Mouse (Mus musculus) adrenal gland, adult 18-20 months (tissue): ENCODE data around the gene Sfxn5. TPM values are rescaled to one million over a fixed set of nuclear protein-coding genes. Genes with fewer than 3 reads are reported as not detected.

ENCODE experiments used
- DNase-seq, 2 experiments: peaks; one replicate each; pipeline ENCODE4 v3.0.0; 2021 to 2022; ENCODE audit warnings: low spot score in 2 of 2
- total RNA-seq, 2 experiments: library from RNA; stranded (reverse); gene quantifications; 1 replicate in 1 of 2; 2 replicates in 1 of 2; pipeline ENCODE4 v1.2.3; 2021

Gene Sfxn5
- total RNA-seq, 2 experiments from 2014 or later: 20.0 to 35.9 TPM

DNA sequence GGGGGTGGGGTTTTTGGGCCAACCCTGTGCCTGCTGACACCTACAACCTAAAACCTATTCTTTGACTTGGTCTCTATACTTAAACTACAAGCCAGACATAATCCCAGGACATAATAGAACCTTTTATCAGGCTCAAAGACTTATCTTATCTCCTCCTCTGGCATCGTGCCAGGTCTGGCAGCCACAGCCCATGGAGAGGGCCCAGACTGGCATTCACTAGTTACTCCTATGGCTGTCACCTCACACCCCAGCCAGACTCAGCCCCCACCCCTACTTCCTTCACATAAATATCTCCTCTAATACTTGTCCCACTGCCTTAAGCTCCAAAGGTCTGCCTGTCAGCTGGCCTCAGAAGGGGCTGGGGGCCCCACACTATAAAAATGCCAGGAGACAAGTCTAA, 33.2 kb upstream of the Sfxn5 start:
- DNase-seq: no peak

DNA sequence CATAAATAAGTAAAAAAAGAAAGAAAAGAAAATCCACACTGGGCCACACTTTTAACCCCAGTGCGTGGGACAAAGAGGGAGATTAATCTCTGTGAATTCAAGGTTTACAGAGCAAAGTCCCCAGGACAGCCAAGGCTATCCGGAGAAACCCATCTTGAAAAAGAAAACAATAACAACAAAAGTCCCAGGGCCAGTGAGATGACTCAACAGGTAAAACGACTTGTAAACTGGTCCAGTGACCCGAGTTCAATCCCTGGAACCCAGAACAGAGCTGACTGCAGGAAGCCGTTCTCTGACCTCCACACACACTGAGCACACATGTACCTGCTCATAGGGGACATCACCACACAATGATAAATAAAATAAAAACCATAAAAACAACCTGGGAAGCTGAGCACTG, 31.2 kb upstream of the Sfxn5 start:
- DNase-seq: no peak

DNA sequence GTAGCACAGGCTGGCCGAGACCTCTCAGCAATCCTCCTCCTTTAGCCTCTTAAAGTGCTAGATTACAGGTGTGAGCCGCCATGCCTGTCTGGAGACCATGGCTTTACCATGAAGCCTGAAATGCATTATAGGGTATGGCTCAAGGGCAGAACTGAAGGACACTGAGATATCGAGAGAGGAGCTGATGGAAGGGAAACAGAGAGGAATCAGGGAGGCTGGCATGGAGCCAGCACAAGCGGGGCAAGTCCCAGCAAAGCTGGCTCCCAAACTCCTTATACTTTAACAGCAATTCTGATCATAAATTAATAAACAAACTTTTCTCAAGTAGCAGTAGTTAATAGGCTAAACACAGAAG, 30.7 kb upstream of the Sfxn5 start:
- no peak for DNase-seq

DNA sequence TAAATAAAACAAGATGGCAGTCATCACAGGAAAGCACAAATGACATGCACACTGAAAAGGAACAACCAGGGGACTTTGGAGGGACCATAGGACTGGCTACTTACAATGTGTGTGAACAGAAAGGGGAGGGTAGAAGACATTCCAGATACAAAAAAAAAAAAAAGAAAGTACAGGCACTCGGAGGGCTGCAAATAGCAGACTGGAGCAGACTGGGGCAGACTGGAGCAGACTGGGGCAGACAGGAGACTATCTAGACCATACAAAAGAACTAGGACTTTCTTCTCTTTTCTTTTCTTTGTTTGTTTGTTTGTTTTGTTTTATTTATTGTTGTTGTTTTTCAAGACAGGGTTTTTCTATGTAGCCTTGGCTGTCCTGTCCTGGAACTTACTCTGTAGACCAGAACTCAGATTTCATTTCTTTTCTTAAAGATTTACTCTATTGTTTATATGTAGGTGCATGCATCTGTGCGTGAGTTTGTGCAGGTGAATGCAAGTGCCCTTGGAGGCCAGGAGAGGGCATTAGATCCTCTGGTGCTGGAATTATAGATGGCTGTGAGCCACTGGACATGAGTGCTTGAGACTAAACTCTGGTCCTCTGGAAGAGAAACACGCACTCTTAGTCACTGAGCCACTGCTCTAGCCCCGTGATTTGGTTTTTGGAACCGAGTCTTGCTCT, 30.1 kb upstream of the Sfxn5 start:
- no peak for DNase-seq

DNA sequence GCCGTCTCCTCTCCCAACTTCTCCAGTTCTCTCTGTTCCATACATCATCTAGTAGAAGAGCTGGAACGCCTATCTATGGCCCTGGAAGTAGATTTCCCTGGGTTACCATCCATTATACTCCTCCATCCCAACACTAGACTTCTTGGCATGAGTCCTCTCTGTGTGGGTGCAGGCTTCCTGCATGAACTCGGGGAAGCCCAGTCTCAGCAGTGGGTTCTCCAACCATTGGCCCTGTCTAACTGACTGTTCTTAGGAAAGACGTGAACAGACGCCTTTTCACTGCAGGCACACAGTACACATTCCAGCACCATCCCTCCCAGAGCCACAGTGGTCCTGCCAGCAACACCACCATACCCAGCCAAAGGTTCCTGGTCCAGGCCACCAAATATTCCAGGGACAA, 29.4 kb upstream of the Sfxn5 start:
- DNase-seq: no peak

DNA sequence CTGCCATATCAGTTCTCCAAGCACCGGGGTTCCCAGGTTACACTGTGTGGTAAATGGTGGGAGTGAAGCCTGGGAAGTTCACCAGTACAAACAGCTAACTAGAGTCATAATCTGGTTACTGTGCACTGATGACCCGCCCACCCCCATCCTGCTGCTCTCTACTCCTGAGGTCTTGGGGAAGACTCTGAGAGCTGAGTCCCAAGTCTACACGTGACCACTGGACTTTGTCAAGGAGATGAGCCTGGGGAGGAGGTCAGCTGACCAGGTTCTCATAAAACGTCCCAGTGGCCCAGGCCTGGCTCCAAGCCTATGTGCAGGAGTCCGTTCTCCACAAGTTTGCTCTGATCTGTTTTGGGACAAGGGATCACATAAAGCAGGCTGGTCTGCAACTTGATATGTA, 27.1 kb upstream of the Sfxn5 start:
- no peak for DNase-seq

DNA sequence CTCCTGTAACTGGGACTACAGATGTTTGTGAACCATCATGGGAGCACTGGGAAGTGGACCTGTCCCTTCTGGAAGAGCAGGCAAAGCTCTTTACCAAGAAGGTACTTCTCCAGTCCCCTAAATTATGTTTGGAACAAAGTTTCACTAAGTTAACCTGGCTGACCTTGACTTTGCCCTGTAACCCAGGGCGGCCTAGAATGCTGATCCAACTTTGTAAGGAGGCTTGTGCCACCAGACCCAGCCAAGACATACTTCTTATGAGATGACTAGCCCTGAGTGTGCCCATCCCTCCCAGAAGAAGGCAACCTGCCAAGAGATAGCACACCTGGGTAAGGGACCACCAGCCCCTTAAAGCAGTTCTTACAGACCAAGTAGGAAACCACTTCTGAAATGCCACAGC, 25.7 kb upstream of the Sfxn5 start:
- no peak for DNase-seq

DNA sequence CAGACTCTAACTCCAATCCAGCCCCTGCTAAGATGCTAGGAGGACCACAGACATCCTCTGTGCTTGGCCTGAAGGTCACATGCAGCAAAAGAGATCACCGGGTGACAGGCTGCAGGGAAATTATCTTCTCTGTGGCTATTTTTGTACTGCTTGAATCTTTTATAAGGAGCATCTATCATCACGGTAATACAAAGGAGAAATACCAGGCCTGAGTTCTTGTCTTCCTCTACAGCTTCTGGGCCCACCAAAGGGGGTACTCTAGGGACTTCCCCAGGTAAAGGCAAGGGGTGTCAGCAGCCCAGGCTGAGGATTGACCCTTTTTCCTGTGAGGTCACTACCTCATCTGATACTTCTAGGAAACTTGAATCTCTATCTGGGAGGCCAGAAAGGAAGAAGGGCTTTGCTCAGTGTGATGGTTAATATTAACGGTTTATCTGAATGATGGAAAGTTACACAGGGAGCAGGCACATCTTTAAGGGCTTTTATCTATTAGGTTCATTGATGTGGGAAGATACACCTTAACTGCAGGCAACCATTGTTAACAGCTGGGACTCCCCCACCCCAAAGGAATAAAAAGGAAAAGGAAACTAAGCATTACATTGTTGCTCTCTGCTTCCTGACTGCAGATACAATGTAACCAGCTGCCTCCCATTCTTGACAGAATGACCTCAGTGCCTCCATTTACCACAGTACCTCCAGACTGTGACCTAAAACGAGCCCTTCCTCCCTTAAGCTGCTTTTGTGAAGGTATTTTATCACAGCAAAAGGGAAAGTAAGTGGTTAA, 23.7 kb upstream of the Sfxn5 start:
- no peak for DNase-seq

DNA sequence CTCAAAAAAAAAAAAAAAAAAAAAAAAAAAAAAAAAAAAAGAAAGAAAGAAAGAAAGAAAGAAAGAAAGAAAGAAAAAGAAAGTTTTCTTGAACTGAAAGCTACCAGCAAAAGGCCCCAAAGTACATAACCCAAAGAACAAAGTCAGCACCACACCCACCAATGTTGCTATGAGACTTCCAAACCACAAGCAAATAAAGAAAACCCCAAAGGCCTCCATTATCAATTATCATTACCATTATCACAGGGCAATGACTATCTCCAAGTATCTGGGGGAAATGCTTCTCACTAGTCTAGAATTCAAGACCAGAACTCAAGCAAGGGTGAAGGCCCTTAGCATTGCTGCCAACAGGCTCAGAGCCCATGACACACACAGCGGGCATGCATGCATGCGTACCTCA, 22.5 kb upstream of the Sfxn5 start:
- DNase-seq: no peak

DNA sequence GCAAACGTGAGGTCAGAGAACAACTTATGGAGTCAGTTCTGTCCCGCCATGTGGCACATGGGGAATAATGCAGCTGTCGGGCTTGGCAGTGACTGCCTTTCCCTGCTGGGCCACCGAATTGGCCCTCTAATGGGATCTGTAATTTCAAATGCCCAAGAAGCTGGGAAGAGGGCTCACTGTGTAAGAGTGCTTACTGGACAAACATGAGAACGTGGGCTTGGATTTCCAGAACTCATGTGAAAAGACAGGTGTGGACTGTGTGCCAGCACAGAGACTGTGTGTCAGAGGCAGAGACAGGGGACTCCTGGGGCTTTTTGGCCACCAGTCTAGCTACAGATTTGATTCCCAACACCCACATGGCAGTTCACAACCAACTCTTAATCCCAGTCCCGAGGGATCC, 21.5 kb upstream of the Sfxn5 start:
- DNase-seq: no peak

DNA sequence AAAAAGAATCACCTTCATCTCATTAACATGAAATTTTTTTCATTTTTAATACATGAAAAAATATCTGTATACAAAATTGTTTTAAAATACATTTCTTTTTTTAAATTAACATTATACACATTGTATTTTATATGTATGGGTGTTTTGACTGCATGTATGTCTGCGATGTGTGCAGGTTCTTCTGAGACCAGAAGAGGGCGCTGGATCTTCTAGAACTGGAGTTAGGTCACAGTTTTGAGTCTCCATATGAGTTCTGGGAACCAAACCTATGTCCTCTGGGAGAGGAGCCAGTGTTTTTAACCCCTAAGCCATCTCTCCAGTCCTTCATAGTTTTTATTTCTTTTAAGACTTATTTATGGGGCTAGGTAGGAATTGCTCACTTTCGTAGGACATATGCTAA, 20.5 kb upstream of the Sfxn5 start:
- no peak for DNase-seq

DNA sequence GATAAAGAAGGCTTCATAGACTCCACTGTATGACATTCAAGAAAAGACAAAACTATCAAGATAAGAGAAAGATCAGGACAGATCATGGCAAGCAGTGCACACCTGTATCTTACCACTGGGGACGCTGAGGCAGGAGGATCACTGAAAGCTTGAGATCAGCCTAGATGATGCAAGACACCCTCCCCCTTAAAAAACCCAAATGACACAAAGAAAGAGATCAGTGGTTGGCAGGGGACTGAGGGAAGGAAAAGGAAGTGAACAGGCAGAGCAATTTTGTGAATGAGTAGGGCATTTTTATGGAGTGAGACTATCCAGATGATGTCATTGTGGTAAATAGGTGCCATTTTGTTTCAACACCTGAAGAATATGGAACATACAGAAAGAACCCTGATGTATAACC, 16.9 kb upstream of the Sfxn5 start:
- no peak for DNase-seq

DNA sequence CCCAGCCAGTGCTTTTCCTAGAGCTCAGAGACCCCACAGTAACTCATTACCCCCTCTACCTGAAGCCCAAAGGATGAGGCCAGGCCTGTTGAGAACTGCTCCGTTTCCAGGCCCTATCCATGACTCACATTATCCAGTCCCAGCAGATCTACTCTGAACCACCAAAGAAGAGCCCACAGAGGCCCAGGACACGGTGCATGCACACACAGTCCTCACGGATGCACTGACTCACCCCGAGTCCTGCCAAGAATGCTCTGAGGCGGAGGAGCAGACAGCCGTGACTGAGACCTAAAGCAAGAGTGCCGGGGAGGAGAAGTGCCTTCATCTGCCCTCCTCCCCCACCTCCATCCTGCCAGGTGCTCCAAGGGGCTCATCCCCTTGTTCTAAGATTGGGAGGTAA, 16.0 kb upstream of the Sfxn5 start:
- peak; percentile 43 to 55 for DNase-seq

DNA sequence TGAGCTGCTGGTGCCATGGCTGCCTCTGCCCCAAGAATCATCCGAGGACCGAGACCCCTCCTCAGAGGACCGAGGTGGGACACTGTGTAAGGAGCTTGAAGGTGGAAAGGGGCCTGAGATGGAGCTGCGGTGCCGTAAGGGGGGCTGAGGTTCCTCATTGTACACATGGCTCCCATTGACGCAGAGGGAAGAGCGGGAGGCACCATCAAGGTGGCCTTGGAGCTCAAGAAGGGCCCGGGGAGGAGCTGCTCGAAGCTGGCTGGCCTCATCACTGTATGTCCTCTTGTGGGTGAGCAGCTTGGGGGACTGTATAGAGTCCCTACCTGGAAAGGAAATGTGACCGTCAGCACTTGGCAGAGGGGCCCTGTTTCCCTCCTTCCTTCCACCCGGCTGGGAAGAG, 14.9 kb upstream of the Sfxn5 start:
- DNase-seq: no peak

DNA sequence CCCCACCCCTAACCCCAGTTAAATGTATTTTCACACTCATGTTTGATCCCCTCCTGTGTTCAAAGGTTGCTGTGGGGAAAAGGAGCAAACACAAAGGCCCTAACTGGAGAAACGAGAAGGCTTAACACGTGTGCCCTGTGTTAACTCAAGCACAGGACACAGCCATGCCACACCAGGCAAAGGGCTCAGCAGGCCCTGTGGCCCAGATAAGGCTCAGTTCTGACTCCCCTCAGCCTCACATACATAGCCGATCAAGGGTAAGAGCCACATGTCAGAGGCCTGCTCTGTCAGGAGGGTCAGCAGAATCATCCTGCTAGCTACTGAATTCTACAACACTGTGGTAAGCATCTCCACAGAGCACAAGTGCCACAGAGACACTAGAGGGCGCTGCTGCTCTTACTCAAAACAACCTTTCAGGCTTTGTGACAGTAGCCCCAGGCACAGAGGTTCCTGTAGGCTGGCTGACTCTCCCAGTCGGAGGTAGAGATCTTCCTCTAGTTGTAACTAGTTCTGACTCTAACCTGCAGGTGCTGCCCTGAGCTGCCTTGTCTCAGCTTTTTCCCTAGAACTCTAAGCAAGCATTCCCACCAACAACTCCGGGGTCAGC, 12.9 kb upstream of the Sfxn5 start:
- peak; percentile 79 to 82 for DNase-seq

DNA sequence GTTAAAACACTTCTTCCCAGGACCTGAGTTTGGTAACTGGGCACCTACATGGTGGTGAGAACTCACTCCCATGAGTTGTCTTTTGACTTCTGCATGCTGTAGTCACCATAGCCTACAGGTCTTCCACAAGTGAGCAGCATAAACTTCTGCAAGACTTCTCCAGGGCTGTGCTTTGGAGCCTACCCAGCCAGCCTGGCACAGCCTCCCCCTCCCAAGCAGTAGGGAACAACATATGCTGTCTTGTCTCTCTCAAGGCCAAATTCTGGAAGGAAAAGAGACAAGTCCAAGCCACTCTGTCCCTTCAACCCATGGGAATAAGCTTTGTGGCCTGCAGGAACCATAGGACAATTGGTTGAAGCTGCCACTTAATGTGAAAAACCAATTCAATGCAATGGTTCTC, 11.7 kb upstream of the Sfxn5 start:
- DNase-seq: no peak

DNA sequence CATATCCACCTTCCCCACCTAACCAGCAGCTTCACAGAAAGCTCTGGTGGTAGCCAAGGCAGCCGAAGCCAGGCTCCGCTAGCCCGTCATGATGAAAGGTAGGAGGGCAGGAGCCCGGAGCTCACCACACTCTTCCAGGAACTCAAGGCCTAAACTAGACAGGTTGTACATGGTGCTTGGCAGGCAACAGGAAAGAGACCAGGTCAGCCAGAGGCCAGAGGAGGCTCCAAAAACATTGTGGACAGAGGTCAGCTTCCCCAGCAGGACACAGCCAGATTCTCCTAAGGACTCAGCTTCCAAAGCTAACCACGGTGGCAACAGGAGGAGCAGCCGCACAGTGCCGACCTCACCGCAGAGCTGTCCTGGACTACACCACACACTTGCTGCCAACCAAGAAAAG, 9.8 kb upstream of the Sfxn5 start:
- no peak for DNase-seq

DNA sequence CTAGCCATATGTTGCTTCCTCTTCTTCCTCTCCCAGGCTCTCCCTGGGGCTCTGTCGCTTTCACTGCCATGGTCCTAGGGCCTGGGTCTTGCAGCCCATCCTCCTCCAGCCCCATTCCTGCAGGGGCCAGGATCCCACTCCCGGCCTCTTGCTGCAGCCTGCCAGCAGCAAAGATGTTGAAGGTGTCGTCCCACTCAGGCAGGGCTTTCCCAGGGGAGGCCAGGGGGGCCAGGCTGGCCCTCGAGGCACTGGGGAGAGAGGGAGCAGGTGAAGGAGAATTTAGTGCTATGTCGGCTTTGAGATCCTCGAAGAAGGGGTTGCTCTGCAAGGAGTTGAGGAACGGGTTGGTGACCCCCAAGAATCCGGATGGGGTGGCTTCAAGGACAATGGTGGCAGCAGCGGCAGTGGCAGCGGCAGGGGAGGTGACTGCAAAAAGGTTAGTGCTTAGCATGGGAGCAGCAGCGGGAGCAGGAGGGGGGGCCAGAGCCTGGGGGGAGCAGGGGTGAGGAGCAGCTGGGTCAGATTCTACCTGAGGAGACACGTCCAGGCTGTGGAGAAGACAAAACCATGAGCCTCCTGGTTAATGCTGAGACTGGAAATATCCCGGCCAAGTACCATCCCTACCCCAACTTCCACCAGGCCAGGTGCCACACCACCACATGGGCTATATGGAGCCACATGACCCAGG, 8.7 kb upstream of the Sfxn5 start:
- DNase-seq: no peak

DNA sequence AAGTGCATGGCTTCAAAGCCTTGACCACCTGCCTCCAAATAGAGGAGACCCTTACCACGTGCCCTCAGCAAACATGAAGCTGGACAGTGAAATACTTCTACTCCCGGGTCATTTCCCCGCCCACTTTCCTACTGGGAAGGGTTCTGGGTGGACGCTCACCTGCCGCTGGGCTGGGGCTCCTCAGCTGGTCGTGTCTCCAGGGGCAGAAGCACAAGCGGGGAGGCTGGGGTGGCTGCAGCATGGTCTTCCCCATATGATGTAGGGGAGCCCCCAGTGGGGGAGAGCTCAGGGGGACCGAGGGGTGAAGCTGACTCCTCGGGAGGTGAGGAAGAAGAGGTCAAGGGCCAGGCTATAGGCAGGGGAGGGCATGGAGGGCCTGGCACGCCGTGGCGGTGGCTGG, 7.0 kb upstream of the Sfxn5 start:
- no peak for DNase-seq

DNA sequence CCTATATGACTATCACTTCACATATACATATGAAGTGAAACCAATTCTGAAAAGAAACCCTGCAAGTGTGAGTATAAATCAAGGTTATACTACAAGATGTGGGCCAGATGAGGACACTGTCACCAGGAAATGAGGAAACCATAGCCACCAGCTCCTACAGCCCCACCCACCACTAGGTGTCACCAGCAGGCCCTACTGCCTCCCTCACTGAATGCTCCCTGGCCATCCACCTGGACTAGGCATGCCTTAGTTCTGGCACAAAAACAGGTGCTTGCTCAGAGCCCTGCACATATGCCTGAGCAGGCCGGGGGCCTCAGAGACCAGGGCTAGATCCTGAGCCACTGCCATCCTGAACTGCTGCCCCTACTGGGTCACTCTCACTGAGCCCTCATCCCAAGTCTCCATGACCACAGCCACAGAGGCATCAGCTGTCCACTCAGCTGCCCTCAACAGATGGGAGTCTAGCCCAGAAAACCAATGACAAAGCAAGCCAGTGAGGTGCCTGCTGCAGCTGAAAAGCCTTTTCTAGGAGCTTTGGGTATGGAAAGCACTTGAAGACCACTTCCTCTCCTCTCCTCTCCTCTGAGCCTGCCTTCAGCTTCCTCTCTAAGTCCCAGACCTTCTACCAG, 6.2 kb upstream of the Sfxn5 start:
- no peak for DNase-seq

DNA sequence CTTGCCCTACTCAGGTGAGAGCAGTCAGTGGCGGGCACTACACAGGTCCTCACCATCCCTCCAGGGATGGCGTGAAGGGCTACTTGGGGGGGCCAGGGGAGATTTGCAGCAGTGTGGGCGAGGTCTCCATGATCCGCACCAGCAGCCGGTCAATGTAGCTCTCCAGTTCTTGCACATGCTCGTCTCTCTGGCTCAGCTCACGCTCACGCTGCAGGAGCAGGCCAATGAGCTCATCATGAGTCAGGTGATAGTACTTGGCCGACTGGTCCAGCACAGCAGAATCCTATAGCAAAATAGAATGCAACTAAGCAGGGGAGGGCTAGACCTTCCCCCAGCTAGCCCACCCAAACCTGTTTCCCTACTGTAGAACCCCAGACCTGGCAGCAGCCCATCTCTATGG, 3.7 kb upstream of the Sfxn5 start:
- DNase-seq: no peak

DNA sequence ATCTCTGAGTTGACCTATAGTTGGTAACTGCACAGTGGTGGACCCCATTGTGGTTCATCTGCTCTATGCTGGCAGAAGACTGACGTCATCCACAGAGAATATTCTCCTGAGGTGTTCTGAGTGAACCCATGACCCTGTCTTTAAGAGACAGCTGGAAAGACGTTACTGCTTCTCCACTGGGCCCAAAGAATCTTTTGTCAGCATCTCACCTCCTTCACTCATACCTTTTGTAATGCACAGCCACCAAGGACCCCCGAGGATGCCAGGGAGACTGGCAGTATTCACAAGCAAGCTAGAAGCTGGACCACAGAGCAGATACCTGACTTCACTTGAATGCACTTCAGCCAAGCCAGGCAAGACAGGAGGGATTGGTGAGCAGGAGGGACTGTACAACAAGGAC, 2.1 kb upstream of the Sfxn5 start:
- no peak for DNase-seq
